Mouse (Mus musculus) adrenal gland, adult 2 months (tissue): ENCODE measurements around the gene Cux2. TPM values are rescaled to one million over a fixed set of nuclear protein-coding genes. Genes with fewer than 3 reads are reported as not detected.

Source experiments
- DNase-seq: peaks from one replicate; pipeline ENCODE4 v3.0.0; 2021
- polyA plus RNA-seq: library from polyadenylated mRNA; depleted of rRNA; stranded (reverse); fragments of >200 nt; gene quantifications from 2 replicates; pipeline ENCODE4 v1.2.3, GENCODE M21; 2012
- total RNA-seq, 2 experiments: library from RNA; stranded (reverse); gene quantifications; 2 replicates each; pipeline ENCODE4 v1.2.3; 2021

The Cux2 gene
- total and polyA plus RNA-seq, 3 experiments, result 14.4 to 37.6 (median 22.0) TPM

GRCm38 (mm10) chr5:122016744-122017143 lies 33.2 kb downstream of the Cux2 start:
- no peak for DNase-seq

DNA sequence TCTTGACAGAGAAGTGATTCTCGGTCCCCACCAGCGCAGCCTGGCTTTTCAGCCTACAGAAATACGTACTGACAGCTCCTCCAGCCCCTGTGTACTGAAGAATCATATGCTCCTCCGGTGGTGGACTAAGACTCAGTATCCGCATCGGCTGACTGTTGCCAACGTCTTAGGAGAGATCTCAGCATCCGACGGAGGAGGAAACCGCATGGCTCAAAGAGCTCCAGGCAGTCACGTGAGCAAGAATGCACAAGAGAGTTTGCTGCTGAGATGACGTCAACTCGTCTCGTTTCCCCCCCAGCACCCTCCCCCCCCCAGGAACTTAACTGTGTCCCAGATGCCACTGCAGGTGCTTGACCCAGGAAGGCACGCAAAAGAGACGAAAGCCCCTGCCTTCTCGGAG lies 34.8 kb downstream of the Cux2 start:
- no peak for DNase-seq

DNA sequence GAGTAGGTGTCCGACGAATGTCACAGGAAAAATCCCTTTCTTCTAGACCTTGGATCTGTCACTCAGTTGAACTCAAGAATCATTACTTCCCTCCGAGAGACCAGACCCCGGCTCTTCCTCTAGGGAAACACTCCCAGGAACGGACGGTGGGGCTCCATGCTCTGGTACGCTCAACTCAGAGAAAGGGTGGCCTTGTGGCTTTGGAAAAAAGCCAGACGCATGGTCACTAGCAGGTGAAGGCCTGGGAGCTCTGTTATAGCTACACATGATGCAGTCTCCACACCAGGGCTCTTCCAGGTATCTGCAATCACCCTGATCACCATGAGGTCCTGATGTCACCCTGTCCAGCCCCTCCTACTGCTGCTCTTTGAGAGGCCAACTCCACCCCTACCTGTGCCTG lies 35.2 kb downstream of the Cux2 start:
- peak; percentile 69 for DNase-seq

GRCm38 (mm10) chr5:122011289-122011688 lies 38.6 kb downstream of the Cux2 start:
- DNase-seq, result no peak

DNA sequence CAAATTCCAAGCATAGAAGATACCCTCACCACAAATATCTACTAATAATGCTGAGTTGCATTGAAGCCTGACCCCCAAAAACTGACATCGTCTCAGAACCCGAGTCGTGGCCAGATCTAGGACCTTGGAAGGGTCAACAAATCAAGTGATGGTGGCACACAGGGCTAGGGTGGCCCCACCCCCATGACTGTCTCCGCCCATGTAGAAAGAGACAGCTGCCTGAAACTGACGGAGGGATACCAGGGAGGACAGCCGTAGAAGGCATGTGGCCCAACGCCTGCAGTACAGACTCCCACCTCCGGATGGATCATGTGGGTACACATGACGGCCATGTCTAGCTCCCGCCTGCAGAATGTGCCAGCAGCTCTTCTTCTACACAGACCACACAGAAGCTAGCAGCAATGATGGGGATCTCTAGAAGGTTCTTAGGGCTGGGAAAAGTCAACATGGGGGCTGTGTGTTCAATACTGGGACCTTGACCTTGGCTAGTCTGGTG lies 41.9 kb downstream of the Cux2 start:
- peak; percentile 37 for DNase-seq

DNA sequence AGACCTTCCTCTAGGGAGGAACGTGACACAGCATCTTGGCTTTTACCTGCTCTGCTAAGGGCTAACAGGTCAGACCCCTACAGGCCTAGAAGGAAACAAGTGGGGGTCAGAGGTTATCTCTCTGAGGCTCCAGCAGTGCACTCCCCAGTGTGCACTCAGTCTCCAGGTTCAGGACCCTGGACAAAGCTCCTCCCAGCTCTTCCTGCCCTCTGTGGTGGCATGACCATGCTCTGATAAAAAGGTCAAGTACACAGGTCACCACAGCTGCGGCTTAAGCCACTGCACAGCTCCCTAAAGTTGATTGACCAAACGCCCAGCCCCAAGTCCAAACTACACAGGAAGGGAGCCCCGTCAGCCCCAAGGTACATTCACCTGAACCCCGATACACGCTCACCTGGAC lies 46.4 kb downstream of the Cux2 start:
- DNase-seq, result no peak

DNA sequence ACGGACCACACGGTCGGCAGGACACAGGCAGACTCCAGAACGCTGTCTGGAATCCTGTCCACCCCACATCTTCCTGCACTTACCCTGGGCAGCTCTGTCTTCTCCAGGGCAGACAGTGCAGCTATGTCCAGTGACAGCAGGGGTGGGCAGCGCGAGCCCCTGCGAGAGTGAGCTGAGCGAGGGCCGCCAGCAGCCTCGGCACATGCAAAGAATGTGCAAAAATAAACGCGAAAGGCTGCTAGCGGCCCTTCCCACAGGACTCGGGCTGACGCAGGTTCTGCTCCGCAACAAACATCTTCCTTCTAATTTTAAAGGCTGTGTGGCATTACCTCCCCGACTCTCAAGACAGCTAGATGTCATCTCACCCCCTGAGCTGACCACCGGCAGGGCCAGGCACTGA lies 47.8 kb downstream of the Cux2 start:
- DNase-seq, result no peak

GRCm38 (mm10) chr5:122001311-122001710 lies 48.6 kb downstream of the Cux2 start:
- no peak for DNase-seq

- no peak for DNase-seq
Observed at GRCm38 (mm10) chr5:122000381-122000780, 49.5 kb downstream of the Cux2 start.

DNA sequence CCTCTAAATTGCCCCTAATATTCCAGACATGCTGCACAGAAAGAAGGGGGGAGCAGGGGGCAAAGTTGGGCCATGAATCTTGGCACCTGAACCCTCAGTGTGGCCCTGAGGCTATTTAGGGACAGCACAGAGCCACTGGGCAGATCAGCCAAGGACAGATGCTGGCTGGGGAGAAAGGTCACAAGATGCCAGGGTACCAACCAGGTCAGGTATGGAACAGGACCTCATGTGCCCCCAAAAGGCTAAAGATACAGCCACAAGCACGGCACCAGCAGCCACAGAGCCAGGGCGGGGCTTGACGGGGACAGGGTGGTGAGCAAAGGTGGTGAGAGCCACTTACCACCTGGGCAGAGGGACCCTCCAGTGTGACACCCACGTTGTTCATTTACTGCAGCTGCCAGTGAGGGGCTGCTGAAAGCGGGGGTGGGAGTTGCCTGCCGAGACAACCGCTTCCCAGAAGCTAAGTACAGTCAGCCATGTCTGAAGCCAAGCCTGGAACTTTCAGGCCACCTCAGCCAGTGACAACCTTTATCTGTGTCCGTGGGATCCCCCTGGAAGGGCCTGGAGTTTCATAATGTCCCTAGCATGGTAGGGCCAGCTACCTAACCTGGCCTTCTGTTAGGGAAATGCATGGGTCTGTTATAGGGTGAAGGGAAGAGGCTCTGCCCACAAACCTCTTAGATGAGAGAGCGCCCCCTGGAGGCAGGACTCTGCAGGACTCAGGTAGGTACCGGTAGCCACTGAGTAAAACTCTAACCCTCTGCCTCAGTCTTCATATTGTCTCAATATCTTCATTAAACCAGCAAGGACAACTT lies 50.7 kb downstream of the Cux2 start:
- peak; percentile 76 for DNase-seq

DNA sequence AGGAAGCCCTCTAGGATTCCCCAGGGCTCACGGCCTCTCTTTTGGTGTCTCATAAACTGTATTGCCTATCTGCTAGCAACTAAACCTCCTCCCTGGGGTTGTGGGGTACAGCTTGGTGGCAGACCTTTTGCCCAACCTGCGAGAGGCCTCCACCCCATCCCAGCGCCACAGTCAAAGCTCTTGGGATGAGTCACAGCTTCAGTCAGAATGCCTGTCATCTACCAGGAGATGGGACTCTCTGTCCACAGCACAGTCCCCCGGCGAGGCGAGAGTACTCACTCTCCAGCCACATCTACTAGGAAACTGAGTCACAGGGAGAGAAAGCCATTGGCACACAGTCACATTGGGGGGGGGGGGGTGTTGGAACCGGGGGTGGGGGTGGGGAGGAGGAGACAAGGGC lies 51.6 kb downstream of the Cux2 start:
- DNase-seq, result peak; percentile 66

- no peak for DNase-seq
Observed at GRCm38 (mm10) chr5:121996701-121997100, 53.2 kb downstream of the Cux2 start.

- no peak for DNase-seq
Observed at GRCm38 (mm10) chr5:121994808-121995207, 55.1 kb downstream of the Cux2 start.

- DNase-seq, result no peak
Observed at GRCm38 (mm10) chr5:121991914-121992313, 58.0 kb downstream of the Cux2 start.

GRCm38 (mm10) chr5:121985855-121986254 lies 64.0 kb downstream of the Cux2 start:
- DNase-seq, result no peak

- DNase-seq, result peak; percentile 36
Observed at GRCm38 (mm10) chr5:121981650-121982131, 68.2 kb downstream of the Cux2 start.

DNA sequence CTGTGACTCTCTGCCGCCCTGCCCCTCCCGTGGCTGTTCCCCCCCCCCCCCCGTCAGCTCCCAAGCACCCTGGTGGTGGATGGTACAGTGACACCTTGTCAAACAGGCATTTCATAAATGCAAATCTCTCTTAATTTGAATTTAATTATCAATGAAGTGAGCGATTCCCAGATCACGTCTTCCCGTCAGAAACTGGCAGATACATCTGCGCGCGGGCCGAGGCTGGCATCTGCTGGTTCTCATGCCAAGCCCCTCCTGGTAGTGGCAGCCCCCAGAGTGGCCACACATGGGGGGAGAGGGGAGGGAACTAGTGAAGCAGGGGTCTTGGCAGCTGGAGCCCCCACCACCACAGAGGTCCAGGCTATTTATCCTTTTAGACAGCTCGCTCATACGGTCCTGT lies 73.6 kb downstream of the Cux2 start:
- no peak for DNase-seq

- no peak for DNase-seq
Observed at GRCm38 (mm10) chr5:121973541-121973940, 76.4 kb downstream of the Cux2 start.

- DNase-seq, result peak; percentile 56
Observed at GRCm38 (mm10) chr5:121972680-121973192, 77.2 kb downstream of the Cux2 start.

DNA sequence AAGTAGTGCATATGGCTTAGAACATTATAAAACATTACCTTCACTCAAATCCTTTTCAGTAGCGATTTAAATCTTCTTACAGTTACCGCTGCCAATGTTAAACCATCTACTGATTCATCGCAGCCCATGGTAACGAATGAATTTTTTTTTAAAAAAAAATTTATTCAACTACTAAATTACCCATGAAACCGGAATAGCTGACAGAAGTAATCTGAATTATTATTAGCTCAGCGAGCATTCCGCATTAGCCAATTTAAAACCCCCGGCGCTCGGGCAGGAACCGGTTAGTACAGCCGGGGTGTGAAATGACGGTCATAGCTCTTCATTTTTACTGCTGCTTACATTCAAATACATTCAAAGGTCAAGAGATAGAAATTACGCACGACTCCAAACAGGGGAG lies 80.9 kb downstream of the Cux2 start:
- no peak for DNase-seq

- DNase-seq, result no peak
Observed at GRCm38 (mm10) chr5:121968416-121968815, 81.5 kb downstream of the Cux2 start.

DNA sequence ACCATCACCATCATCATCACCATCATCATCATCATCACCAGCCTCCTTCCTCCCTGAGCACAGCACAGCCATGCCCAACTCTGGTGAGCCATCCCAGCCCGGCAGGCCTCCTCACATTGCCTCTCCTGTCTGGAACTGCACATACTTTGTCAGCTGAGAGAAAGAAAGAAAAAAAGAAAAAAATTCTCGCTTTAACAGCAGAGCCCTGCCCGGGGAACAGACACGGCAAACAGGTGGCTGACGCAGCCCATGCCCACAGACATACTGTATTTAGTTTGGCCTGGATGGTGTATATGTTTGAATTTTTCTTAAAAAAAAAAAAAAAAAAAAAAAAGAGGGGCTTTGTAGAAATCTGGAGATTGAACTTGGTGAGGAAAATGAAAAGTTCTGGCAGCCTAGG lies 82.4 kb downstream of the Cux2 start:
- no peak for DNase-seq

- peak; percentile 88 for DNase-seq
Observed at GRCm38 (mm10) chr5:121966940-121967339, 83.0 kb downstream of the Cux2 start.

- no peak for DNase-seq
Observed at GRCm38 (mm10) chr5:121962974-121963373, 86.9 kb downstream of the Cux2 start.
